Mouse (Mus musculus): ENCODE measurements around the gene Dpy19l3. TPM values are rescaled to one million over a fixed set of nuclear protein-coding genes. Genes with fewer than 3 reads are reported as not detected.
A peak's percentile ranks its signal among the peaks of the same experiment; 100 is the strongest.

Gene Dpy19l3
- total RNA-seq (2021), result 10 to 100 TPM; 80.3 to 84.7 TPM
- long read RNA-seq, experiment 1, full-length matches to known transcripts, result 6 of 23 reads
- long read RNA-seq, experiment 1, partial matches to known transcripts, result 4 of 23 reads
- long read RNA-seq, experiment 1, other reads (novel, unspliced or antisense), result 13 of 23 reads
- long read RNA-seq, experiment 2, full-length matches to known transcripts, result 6 of 18 reads
- long read RNA-seq, experiment 2, partial matches to known transcripts, result 0 of 18 reads
- long read RNA-seq, experiment 2, other reads (novel, unspliced or antisense), result 12 of 18 reads

- no peak for TF ChIP-seq CTCF (conservative IDR thresholded peaks at IDR 0.05)
- Histone ChIP-seq H3K27ac (peak within 1 kb of the TSS; percentile 89), H3K4me3 (peak within 1 kb of the TSS; percentile 87)
- DNase-seq (ENCODE audit: low spot score in 2 of 2), result peak; percentile 88 to 89
Measured at GRCm38 (mm10) chr7:35754033-35754885, at the start of gene Dpy19l3. TSS of gene Dpy19l3 (minus strand) at chr7:35754454.

GRCm38 (mm10) chr7:35802906-35803595, 48.8 kb upstream of the Dpy19l3 start, which contains the start of gene Zfp507:
TSS of gene Zfp507 (minus strand) at chr7:35803003.
- Histone ChIP-seq H3K27ac (peak within 1 kb of the TSS; percentile 94), H3K4me3 (peak within 1 kb of the TSS; percentile 94)
- TF ChIP-seq CTCF (conservative IDR thresholded peaks at IDR 0.05), result no peak
- DNase-seq (ENCODE audit: low spot score in 2 of 2), result peak; percentile 84 to 87

GRCm38 (mm10) chr7:35802201-35802905, 48.1 kb upstream of the Dpy19l3 start:
- peak in 1 of 2 experiments; percentile 19 for DNase-seq (ENCODE audit: low spot score in 2 of 2)
- TF ChIP-seq CTCF (conservative IDR thresholded peaks at IDR 0.05), result no peak
- peak overlapping the region; percentile 94 for H3K27ac ChIP-seq
- peak overlapping the region; percentile 94 for H3K4me3 ChIP-seq

GRCm38 (mm10) chr7:35796123-35796522, 41.9 kb upstream of the Dpy19l3 start:
- Histone ChIP-seq H3K4me3 (no peak overlapping the region), H3K27ac (no peak overlapping the region)
- DNase-seq (ENCODE audit: low spot score in 2 of 2), result no peak
- TF ChIP-seq CTCF (conservative IDR thresholded peaks at IDR 0.05), result no peak

GRCm38 (mm10) chr7:35794145-35794664, 40.0 kb upstream of the Dpy19l3 start:
- Histone ChIP-seq H3K4me3 (no peak overlapping the region), H3K27ac (no peak overlapping the region)
- DNase-seq (ENCODE audit: low spot score in 2 of 2), result no peak
- TF ChIP-seq CTCF (conservative IDR thresholded peaks at IDR 0.05), result no peak

- TF ChIP-seq CTCF (conservative IDR thresholded peaks at IDR 0.05), result no peak
- DNase-seq (ENCODE audit: low spot score in 2 of 2), result peak; percentile 46 to 49
- H3K27ac ChIP-seq, result peak overlapping the region; percentile 49
- H3K4me3 ChIP-seq, result no peak overlapping the region
Measured at GRCm38 (mm10) chr7:35792150-35792848, 38.0 kb upstream of the Dpy19l3 start.

GRCm38 (mm10) chr7:35790926-35791325, 36.7 kb upstream of the Dpy19l3 start:
- TF ChIP-seq CTCF (conservative IDR thresholded peaks at IDR 0.05), result no peak
- peak overlapping the region; percentile 49; the same call in 1 of the 2 replicates for H3K27ac ChIP-seq
- no peak for DNase-seq (ENCODE audit: low spot score in 2 of 2)

GRCm38 (mm10) chr7:35790201-35790600, 35.9 kb upstream of the Dpy19l3 start:
- TF ChIP-seq CTCF (conservative IDR thresholded peaks at IDR 0.05), result peak; percentile 74
- no peak overlapping the region for H3K4me3 ChIP-seq
- H3K27ac ChIP-seq, result no peak overlapping the region
- DNase-seq (ENCODE audit: low spot score in 2 of 2), result no peak

More at GRCm38 (mm10) chr7:35790926-35791325, 36.7 kb upstream of the Dpy19l3 start:
- H3K4me3 ChIP-seq, result no peak overlapping the region

- Histone ChIP-seq H3K4me3 (no peak overlapping the region), H3K27ac (no peak overlapping the region)
- no peak for TF ChIP-seq CTCF (conservative IDR thresholded peaks at IDR 0.05)
- DNase-seq (ENCODE audit: low spot score in 2 of 2), result no peak
Measured at GRCm38 (mm10) chr7:35785579-35785978, 31.3 kb upstream of the Dpy19l3 start.

- H3K4me3 ChIP-seq, result no peak overlapping the region
- DNase-seq (ENCODE audit: low spot score in 2 of 2), result no peak
- TF ChIP-seq CTCF (conservative IDR thresholded peaks at IDR 0.05), result no peak
- H3K27ac ChIP-seq, result no peak overlapping the region
Measured at GRCm38 (mm10) chr7:35782252-35782651, 28.0 kb upstream of the Dpy19l3 start.

GRCm38 (mm10) chr7:35774127-35774526, 19.9 kb upstream of the Dpy19l3 start:
- H3K4me3 ChIP-seq, result no peak overlapping the region
- 0 out of 2 replicates have a peak overlapping the region, but pooled peaks have one; percentile 25 for H3K27ac ChIP-seq
- DNase-seq (ENCODE audit: low spot score in 2 of 2), result no peak
- TF ChIP-seq CTCF (conservative IDR thresholded peaks at IDR 0.05), result no peak

All from layer of hippocampus, adult 2 months (tissue).